Mouse (Mus musculus) spleen, adult 2 months (tissue): ENCODE results near the gene Plau.

Source experiments
- CTCF ChIP-seq: fragments of 200-500 bp; IDR thresholded peaks from 2 replicates; pipeline ENCODE4 v1.5.1; 2011; ENCODE audit warnings: mild to moderate bottlenecking, inconsistent platforms; ENCODE audit not compliant: insufficient read depth, insufficient read length, insufficient replicate concordance; ENCODE audit errors: extremely low read depth
- POLR2A ChIP-seq: fragments of 200-500 bp; IDR thresholded peaks from 2 replicates; pipeline ENCODE4 v1.6.1; 2011; ENCODE audit warnings: low read depth, low read length, inconsistent platforms

DNA sequence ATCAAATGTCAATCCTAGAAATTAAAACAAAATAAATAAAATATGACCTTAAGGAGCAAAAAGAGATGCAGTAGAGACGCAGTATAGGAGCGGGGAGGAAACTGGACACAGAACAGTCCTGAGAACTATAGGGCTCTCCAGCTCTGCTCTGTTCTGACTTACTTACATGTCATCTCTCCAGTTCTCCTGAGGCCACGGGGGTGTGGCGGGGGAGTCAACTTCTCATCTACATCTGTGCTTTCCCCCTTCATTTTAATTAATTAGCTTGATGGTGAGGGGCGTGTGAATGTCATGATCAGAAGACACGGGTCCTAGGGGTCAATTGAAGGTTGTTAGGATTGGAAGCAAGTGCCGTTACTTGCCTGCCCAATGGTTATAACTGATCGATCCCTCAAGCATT lies 9.4 kb upstream of the Plau start:
- TF ChIP-seq POLR2A (no peak), CTCF (no peak)
